Mouse (Mus musculus) myocyte (in vitro differentiated cells): ENCODE measurements at regions not wholly inside any gene's neighbourhood (a gene's known extent, or its start where the extent isn't known, plus 50 kb on each side); places are given as distances from the start of the nearest gene placed in this dataset.

Experiments
- H3K27me3 ChIP-seq: one replicate; pipeline ENCODE4 v1.6.1; 2011; ENCODE audit not compliant: control insufficient read depth, insufficient read depth, insufficient read length
- H3K36me3 ChIP-seq: one replicate; pipeline ENCODE4 v1.6.1; 2011; ENCODE audit not compliant: control insufficient read depth, insufficient read depth
- H3K4me2 ChIP-seq: one replicate; pipeline ENCODE4 v1.6.1; 2011; ENCODE audit warnings: low read depth, control low read depth
- H3K4me3 ChIP-seq: one replicate; pipeline ENCODE4 v1.5.1; 2011; ENCODE audit warnings: mild to moderate bottlenecking, control low read depth, moderate library complexity
- H3K79me2 ChIP-seq: one replicate; pipeline ENCODE4 v1.6.1; 2011; ENCODE audit not compliant: control insufficient read depth, insufficient read depth
- H3ac ChIP-seq: one replicate; pipeline ENCODE4 v1.6.1; 2011; ENCODE audit not compliant: control insufficient read depth, insufficient read length
- CEBPB ChIP-seq: IDR thresholded peaks from 2 replicates; pipeline ENCODE4 v1.6.1; 2011; ENCODE audit warnings: mild to moderate bottlenecking, moderate library complexity; ENCODE audit not compliant: poor library complexity, insufficient read depth, severe bottlenecking
- E2F4 ChIP-seq: IDR thresholded peaks from one replicate; pipeline ENCODE4 v1.6.1; 2011; ENCODE audit warnings: mild to moderate bottlenecking, control low read depth, moderate library complexity; ENCODE audit not compliant: insufficient read depth
- MAX ChIP-seq: IDR thresholded peaks from one replicate; pipeline ENCODE4 v1.6.1; 2011; ENCODE audit warnings: low read depth, mild to moderate bottlenecking, control low read depth
- MYOD1 ChIP-seq, 3 experiments: IDR thresholded peaks; one replicate each; pipeline ENCODE4 v1.6.1; 2011; ENCODE audit warnings: control low read depth in 2 of 3, low read depth in 2 of 3, mild to moderate bottlenecking in 2 of 3, moderate library complexity in 1 of 3; ENCODE audit not compliant: insufficient read length in 2 of 3, control insufficient read depth in 1 of 3
- MYOG ChIP-seq, 3 experiments: IDR thresholded peaks; one replicate each; pipeline ENCODE4 v1.6.1; 2011; ENCODE audit warnings: control low read depth in 2 of 3, low read depth in 2 of 3, mild to moderate bottlenecking in 2 of 3; ENCODE audit not compliant: insufficient read length in 2 of 3, control insufficient read depth in 1 of 3, insufficient read depth in 1 of 3
- POLR2A ChIP-seq: IDR thresholded peaks from one replicate; pipeline ENCODE4 v1.6.1; 2011; ENCODE audit warnings: low read depth, mild to moderate bottlenecking, control low read depth, moderate library complexity; ENCODE audit not compliant: insufficient read length
- POLR2AphosphoS2 ChIP-seq: IDR thresholded peaks from one replicate; pipeline ENCODE4 v1.6.1; 2011; ENCODE audit warnings: low read depth, control low read depth; ENCODE audit not compliant: insufficient read length
- REST ChIP-seq: IDR thresholded peaks from one replicate; pipeline ENCODE4 v1.6.1; 2011; ENCODE audit warnings: mild to moderate bottlenecking, control low read depth, moderate library complexity; ENCODE audit not compliant: insufficient read depth, insufficient read length
- SRF ChIP-seq: IDR thresholded peaks from one replicate; pipeline ENCODE4 v1.6.1; 2011; ENCODE audit warnings: low read depth; ENCODE audit not compliant: control insufficient read depth, insufficient read length
- TCF12 ChIP-seq: IDR thresholded peaks from one replicate; pipeline ENCODE4 v1.6.1; 2011; ENCODE audit warnings: mild to moderate bottlenecking, control low read depth; ENCODE audit not compliant: poor library complexity, insufficient read depth, severe bottlenecking
- TCF3 ChIP-seq: IDR thresholded peaks from one replicate; pipeline ENCODE4 v1.6.1; 2011; ENCODE audit warnings: low read depth, control low read depth; ENCODE audit not compliant: insufficient read length
- USF1 ChIP-seq: IDR thresholded peaks from one replicate; pipeline ENCODE4 v1.6.1; 2011; ENCODE audit warnings: low read depth, mild to moderate bottlenecking, control low read depth, moderate library complexity

GRCm38 (mm10) chr7:124549038-124549437 lies 566.4 kb downstream of the Hs3st4 start:
- no peaks in the 10 kb centered on the region for H3K27me3 ChIP-seq
- no peaks in the 10 kb centered on the region for H3K36me3 ChIP-seq
- no peak overlapping the region for H3K4me2 ChIP-seq
- TF ChIP-seq MYOD1 (IDR thresholded peaks at IDR 0.05; ENCODE audit: control insufficient read depth in 1 of 3, insufficient read length in 2 of 3, low read depth in 2 of 3) (no peak), E2F4 (no peak), TCF12 (no peak), TCF3 (no peak), POLR2AphosphoS2 (no peak), POLR2A (no peak), CEBPB (no peak), SRF (no peak), MYOG (IDR thresholded peaks at IDR 0.05; ENCODE audit: control insufficient read depth in 1 of 3, insufficient read depth in 1 of 3, insufficient read length in 2 of 3, low read depth in 2 of 3) (no peak), USF1 (no peak)
- H3K4me3 ChIP-seq = no peak overlapping the region
- no peaks in the 10 kb centered on the region for H3K79me2 ChIP-seq
- no peak overlapping the region for H3ac ChIP-seq

DNA sequence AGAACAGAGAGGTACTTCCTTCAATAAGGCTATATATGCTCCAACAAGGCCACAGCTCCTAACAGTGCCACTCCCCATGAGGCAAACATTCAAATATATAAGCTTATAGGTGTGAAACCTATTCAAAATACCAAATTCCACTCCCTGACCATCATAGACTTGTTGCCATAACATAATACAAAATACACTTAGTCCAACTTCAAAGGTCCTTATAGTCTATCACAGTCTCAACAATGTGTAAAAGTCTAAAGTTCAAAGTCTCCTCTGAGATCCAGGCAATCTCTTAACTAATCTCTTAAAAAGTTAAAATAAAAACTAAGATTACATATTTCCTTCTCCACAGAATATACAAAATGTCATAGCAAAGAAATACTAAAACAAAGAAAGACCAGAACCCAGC lies 574.5 kb downstream of the Hs3st4 start:
- TF ChIP-seq MYOG (IDR thresholded peaks at IDR 0.05; ENCODE audit: control insufficient read depth in 1 of 3, insufficient read depth in 1 of 3, insufficient read length in 2 of 3, low read depth in 2 of 3) (no peak), MYOD1 (IDR thresholded peaks at IDR 0.05; ENCODE audit: control insufficient read depth in 1 of 3, insufficient read length in 2 of 3, low read depth in 2 of 3) (no peak), E2F4 (no peak), SRF (no peak), MAX (no peak), USF1 (no peak), POLR2AphosphoS2 (no peak), REST (no peak)
- Histone ChIP-seq H3K36me3 (no peaks in the 10 kb centered on the region), H3ac (no peak overlapping the region), H3K4me3 (no peak overlapping the region), H3K4me2 (no peak overlapping the region), H3K79me2 (no peaks in the 10 kb centered on the region), H3K27me3 (no peaks in the 10 kb centered on the region)

GRCm38 (mm10) chr7:124570804-124571203 lies 588.1 kb downstream of the Hs3st4 start:
- Histone ChIP-seq H3K4me3 (no peak overlapping the region), H3K36me3 (no peaks in the 10 kb centered on the region), H3K79me2 (no peaks in the 10 kb centered on the region), H3K4me2 (no peak overlapping the region), H3K27me3 (no peaks in the 10 kb centered on the region), H3ac (no peak overlapping the region)
- TF ChIP-seq POLR2A (no peak), CEBPB (no peak), TCF3 (no peak), SRF (no peak), POLR2AphosphoS2 (no peak), TCF12 (no peak), USF1 (no peak), E2F4 (no peak), REST (no peak), MYOG (IDR thresholded peaks at IDR 0.05; ENCODE audit: control insufficient read depth in 1 of 3, insufficient read depth in 1 of 3, insufficient read length in 2 of 3, low read depth in 2 of 3) (no peak)

DNA sequence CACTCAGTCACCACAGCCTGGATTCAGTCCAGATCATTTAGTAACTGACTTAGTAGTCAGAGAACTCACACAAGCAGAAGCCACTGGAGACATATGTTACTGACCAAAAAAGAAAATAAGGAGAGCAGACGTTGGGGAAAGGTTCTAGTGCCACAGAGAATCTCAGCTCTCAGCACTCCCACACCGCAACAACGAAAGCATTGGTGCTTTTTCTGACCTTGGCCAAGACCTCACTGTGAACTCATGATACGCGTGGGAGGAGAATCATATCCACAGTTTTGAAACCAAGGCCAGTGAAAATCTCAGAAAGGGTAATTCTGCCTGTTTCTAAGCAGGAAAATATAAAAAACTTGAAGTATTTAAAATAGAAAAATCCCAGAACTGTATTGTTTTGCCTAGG lies 591.0 kb downstream of the Hs3st4 start:
- Histone ChIP-seq H3K36me3 (no peaks in the 10 kb centered on the region), H3K27me3 (no peaks in the 10 kb centered on the region), H3K4me3 (no peak overlapping the region), H3ac (no peak overlapping the region), H3K4me2 (no peak overlapping the region), H3K79me2 (no peaks in the 10 kb centered on the region)
- TF ChIP-seq MYOD1 (IDR thresholded peaks at IDR 0.05; ENCODE audit: control insufficient read depth in 1 of 3, insufficient read length in 2 of 3, low read depth in 2 of 3) = no peak
- no peak for TF ChIP-seq POLR2A
- TF ChIP-seq E2F4 = no peak
- TF ChIP-seq TCF3 = no peak
- no peak for TF ChIP-seq CEBPB
- no peak for TF ChIP-seq REST
- no peak for TF ChIP-seq TCF12
- no peak for TF ChIP-seq MYOG (IDR thresholded peaks at IDR 0.05; ENCODE audit: control insufficient read depth in 1 of 3, insufficient read depth in 1 of 3, insufficient read length in 2 of 3, low read depth in 2 of 3)
- TF ChIP-seq SRF = no peak
- no peak for TF ChIP-seq MAX
- no peak for TF ChIP-seq USF1
- TF ChIP-seq POLR2AphosphoS2 = no peak

GRCm38 (mm10) chr7:124581342-124581741 lies 598.7 kb downstream of the Hs3st4 start:
- no peak for TF ChIP-seq MYOD1 (IDR thresholded peaks at IDR 0.05; ENCODE audit: control insufficient read depth in 1 of 3, insufficient read length in 2 of 3, low read depth in 2 of 3)
- TF ChIP-seq POLR2A = no peak
- no peak for TF ChIP-seq E2F4
- TF ChIP-seq TCF12 = no peak
- TF ChIP-seq TCF3 = no peak
- H3K4me2 ChIP-seq = no peak overlapping the region
- no peak overlapping the region for H3K4me3 ChIP-seq
- H3K36me3 ChIP-seq = no peaks in the 10 kb centered on the region
- H3K79me2 ChIP-seq = no peaks in the 10 kb centered on the region
- no peaks in the 10 kb centered on the region for H3K27me3 ChIP-seq
- H3ac ChIP-seq = no peak overlapping the region
